Mouse (Mus musculus): ENCODE measurements around the gene Tmem269. TPM values are rescaled to one million over a fixed set of nuclear protein-coding genes. Genes with fewer than 3 reads are reported as not detected.

Tmem269 gene
- polyA plus RNA-seq, 1 experiment from 2014 or later: 0.20 TPM

GRCm38 (mm10) chr4:119189864-119190263, 28.2 kb downstream of the Tmem269 start, which contains the start of gene Ermap:
Ermap (minus strand) TSS chr4:119190011.
- Histone ChIP-seq H3K27ac (ENCODE audit: low read depth, low read length) (no peak within 1 kb of the TSS), H3K36me3 (ENCODE audit: control insufficient read depth, insufficient read depth, low read length) (no peaks in the 10 kb centered on the region), H3K4me2 (ENCODE audit: low read length) (no peak within 1 kb of the TSS), H3K9ac (ENCODE audit: low read depth, low read length) (no peak within 1 kb of the TSS), H3K4me3 (ENCODE audit: low read length) (no peak within 1 kb of the TSS), H3K27me3 (replicated peaks; ENCODE audit: control insufficient read depth, insufficient read depth, low read length) (no peaks in the 10 kb centered on the region), H3K4me1 (ENCODE audit: control insufficient read depth, insufficient read depth, low read depth, low read length) (no peaks in the 10 kb centered on the region), H3K9me3 (ENCODE audit: control insufficient read depth, low read length) (no peaks in the 10 kb centered on the region)
- no peak for ATAC-seq
- 56% methylated on average over 6 of the region's 6 CpGs for WGBS

GRCm38 (mm10) chr4:119189392-119189791, 28.6 kb downstream of the Tmem269 start:
- no peak overlapping the region for H3K4me3 ChIP-seq (ENCODE audit: low read length)
- no peaks in the 10 kb centered on the region for H3K4me1 ChIP-seq (ENCODE audit: control insufficient read depth, insufficient read depth, low read depth, low read length)
- no peak for ATAC-seq
- H3K9ac ChIP-seq (ENCODE audit: low read depth, low read length): no peak overlapping the region
- no peaks in the 10 kb centered on the region for H3K9me3 ChIP-seq (ENCODE audit: control insufficient read depth, low read length)
- H3K27me3 ChIP-seq (replicated peaks; ENCODE audit: control insufficient read depth, insufficient read depth, low read length): no peaks in the 10 kb centered on the region
- no peaks in the 10 kb centered on the region for H3K36me3 ChIP-seq (ENCODE audit: control insufficient read depth, insufficient read depth, low read length)
- H3K4me2 ChIP-seq (ENCODE audit: low read length): no peak overlapping the region
- 37% methylated on average over 6 of the region's 6 CpGs for WGBS
- H3K27ac ChIP-seq (ENCODE audit: low read depth, low read length): no peak overlapping the region

DNA sequence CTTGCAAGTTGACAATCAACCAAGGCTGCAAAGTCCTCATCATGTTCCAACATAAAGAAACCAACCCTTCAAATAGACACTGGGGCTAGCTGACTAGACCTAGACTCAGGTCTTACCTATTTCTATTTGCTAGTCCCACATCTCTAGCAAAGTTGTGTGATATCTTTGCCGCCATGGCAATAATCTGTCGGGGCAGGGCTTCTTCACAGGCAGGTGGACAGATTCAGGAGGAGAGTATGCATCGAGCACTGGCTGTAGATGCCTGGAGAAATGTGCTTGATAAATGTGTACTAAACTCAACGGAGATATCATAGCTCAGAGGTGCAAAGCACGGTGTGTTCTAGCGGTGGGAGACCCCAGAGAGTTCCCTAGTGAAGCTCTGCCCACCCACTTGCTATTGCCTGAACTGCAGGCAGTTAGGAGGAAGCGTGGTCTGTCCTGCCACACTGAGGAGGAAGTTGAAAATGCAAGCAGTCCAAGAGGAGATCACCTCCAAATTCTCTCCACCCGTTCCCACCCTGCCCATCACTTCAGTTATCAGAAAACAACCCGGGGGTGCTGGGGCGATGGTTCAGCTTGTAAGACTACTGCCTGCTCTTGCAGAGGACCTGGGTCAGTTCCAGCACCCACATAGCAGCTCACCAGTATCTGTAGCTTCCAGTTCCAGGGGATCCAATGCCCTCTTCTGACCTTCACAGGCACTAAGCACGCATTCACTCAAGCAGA, 29.8 kb downstream of the Tmem269 start:
- WGBS: 55% methylated on average over 11 of the region's 11 CpGs
- no peaks in the 10 kb centered on the region for H3K4me1 ChIP-seq (ENCODE audit: control insufficient read depth, insufficient read depth, low read depth, low read length)
- no peak overlapping the region for H3K27ac ChIP-seq (ENCODE audit: low read depth, low read length)
- ATAC-seq: peak; percentile 50; the same call in 1 of the 2 replicates
- H3K36me3 ChIP-seq (ENCODE audit: control insufficient read depth, insufficient read depth, low read length): no peaks in the 10 kb centered on the region
- H3K9ac ChIP-seq (ENCODE audit: low read depth, low read length): no peak overlapping the region
- no peak overlapping the region for H3K4me2 ChIP-seq (ENCODE audit: low read length)
- H3K4me3 ChIP-seq (ENCODE audit: low read length): no peak overlapping the region
- H3K27me3 ChIP-seq (replicated peaks; ENCODE audit: control insufficient read depth, insufficient read depth, low read length): no peaks in the 10 kb centered on the region
- H3K9me3 ChIP-seq (ENCODE audit: control insufficient read depth, low read length): no peaks in the 10 kb centered on the region

- Histone ChIP-seq H3K9ac (ENCODE audit: low read depth, low read length) (no peak overlapping the region), H3K36me3 (ENCODE audit: control insufficient read depth, insufficient read depth, low read length) (no peaks in the 10 kb centered on the region), H3K27ac (ENCODE audit: low read depth, low read length) (no peak overlapping the region), H3K4me2 (ENCODE audit: low read length) (no peak overlapping the region), H3K4me1 (ENCODE audit: control insufficient read depth, insufficient read depth, low read depth, low read length) (no peaks in the 10 kb centered on the region), H3K9me3 (ENCODE audit: control insufficient read depth, low read length) (no peaks in the 10 kb centered on the region), H3K4me3 (ENCODE audit: low read length) (no peak overlapping the region), H3K27me3 (replicated peaks; ENCODE audit: control insufficient read depth, insufficient read depth, low read length) (no peaks in the 10 kb centered on the region)
- ATAC-seq: no peak
- 85% methylated on average over 4 of the region's 4 CpGs for WGBS
Measured at GRCm38 (mm10) chr4:119185771-119186170, 32.2 kb downstream of the Tmem269 start.

- ATAC-seq: 0 out of 2 replicates have a peak, but pooled peaks have one; percentile 53
- no peaks in the 10 kb centered on the region for H3K27me3 ChIP-seq (replicated peaks; ENCODE audit: control insufficient read depth, insufficient read depth, low read length)
- 33% methylated on average over 1 of the region's 1 CpGs for WGBS
- H3K9ac ChIP-seq (ENCODE audit: low read depth, low read length): no peak overlapping the region
- H3K27ac ChIP-seq (ENCODE audit: low read depth, low read length): no peak overlapping the region
- no peaks in the 10 kb centered on the region for H3K4me1 ChIP-seq (ENCODE audit: control insufficient read depth, insufficient read depth, low read depth, low read length)
- H3K36me3 ChIP-seq (ENCODE audit: control insufficient read depth, insufficient read depth, low read length): no peaks in the 10 kb centered on the region
- H3K9me3 ChIP-seq (ENCODE audit: control insufficient read depth, low read length): no peaks in the 10 kb centered on the region
- no peak overlapping the region for H3K4me2 ChIP-seq (ENCODE audit: low read length)
- no peak overlapping the region for H3K4me3 ChIP-seq (ENCODE audit: low read length)
Measured at GRCm38 (mm10) chr4:119183525-119183924, 34.5 kb downstream of the Tmem269 start.

DNA sequence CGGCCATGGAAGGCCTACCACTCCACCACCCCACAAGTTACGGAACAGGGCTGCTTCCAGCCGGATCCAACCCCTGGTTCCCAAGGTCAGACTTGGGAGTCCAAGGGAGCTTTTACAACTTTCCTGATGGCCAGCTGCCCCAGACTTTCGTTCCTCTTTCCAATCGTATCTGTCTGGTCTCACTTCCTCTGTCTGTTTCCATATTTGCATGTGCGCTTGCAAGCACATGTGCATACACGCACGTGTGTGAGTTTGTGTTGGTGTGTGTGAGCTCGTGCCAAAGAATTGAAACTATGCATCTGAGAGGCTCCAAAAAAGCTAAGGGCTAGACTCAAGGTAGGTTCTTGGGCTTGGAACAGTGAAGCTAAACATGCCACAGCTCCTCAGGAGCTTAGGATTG, 36.6 kb downstream of the Tmem269 start:
- ATAC-seq: no peak
- 92% methylated on average over 9 of the region's 9 CpGs for WGBS
- H3K4me3 ChIP-seq (ENCODE audit: low read length): no peak overlapping the region

GRCm38 (mm10) chr4:119180133-119180707, 37.8 kb downstream of the Tmem269 start:
- Histone ChIP-seq H3K27me3 (replicated peaks; ENCODE audit: control insufficient read depth, insufficient read depth, low read length) (no peaks in the 10 kb centered on the region), H3K9ac (ENCODE audit: low read depth, low read length) (no peak overlapping the region), H3K36me3 (ENCODE audit: control insufficient read depth, insufficient read depth, low read length) (no peaks in the 10 kb centered on the region), H3K4me3 (ENCODE audit: low read length) (no peak overlapping the region), H3K4me2 (ENCODE audit: low read length) (no peak overlapping the region), H3K4me1 (ENCODE audit: control insufficient read depth, insufficient read depth, low read depth, low read length) (no peaks in the 10 kb centered on the region), H3K9me3 (ENCODE audit: control insufficient read depth, low read length) (no peaks in the 10 kb centered on the region), H3K27ac (ENCODE audit: low read depth, low read length) (no peak overlapping the region)
- 53% methylated on average over 4 of the region's 4 CpGs for WGBS
- no peak for ATAC-seq

More for the DNA sequence above, 36.6 kb downstream of the Tmem269 start:
- Histone ChIP-seq H3K9ac (ENCODE audit: low read depth, low read length) (no peak overlapping the region), H3K27me3 (replicated peaks; ENCODE audit: control insufficient read depth, insufficient read depth, low read length) (no peaks in the 10 kb centered on the region), H3K4me1 (ENCODE audit: control insufficient read depth, insufficient read depth, low read depth, low read length) (no peaks in the 10 kb centered on the region), H3K36me3 (ENCODE audit: control insufficient read depth, insufficient read depth, low read length) (no peaks in the 10 kb centered on the region), H3K4me2 (ENCODE audit: low read length) (no peak overlapping the region), H3K27ac (ENCODE audit: low read depth, low read length) (no peak overlapping the region), H3K9me3 (ENCODE audit: control insufficient read depth, low read length) (no peaks in the 10 kb centered on the region)

GRCm38 (mm10) chr4:119178331-119178730, 39.7 kb downstream of the Tmem269 start:
- WGBS: 78% methylated on average over 18 of the region's 18 CpGs
- Histone ChIP-seq H3K4me2 (ENCODE audit: low read length) (no peak overlapping the region), H3K4me3 (ENCODE audit: low read length) (no peak overlapping the region), H3K36me3 (ENCODE audit: control insufficient read depth, insufficient read depth, low read length) (no peaks in the 10 kb centered on the region), H3K9me3 (ENCODE audit: control insufficient read depth, low read length) (no peaks in the 10 kb centered on the region), H3K4me1 (ENCODE audit: control insufficient read depth, insufficient read depth, low read depth, low read length) (peaks cover 5% of the 10 kb centered on the region), H3K9ac (ENCODE audit: low read depth, low read length) (no peak overlapping the region), H3K27ac (ENCODE audit: low read depth, low read length) (no peak overlapping the region), H3K27me3 (replicated peaks; ENCODE audit: control insufficient read depth, insufficient read depth, low read length) (no peaks in the 10 kb centered on the region)
- no peak for ATAC-seq

DNA sequence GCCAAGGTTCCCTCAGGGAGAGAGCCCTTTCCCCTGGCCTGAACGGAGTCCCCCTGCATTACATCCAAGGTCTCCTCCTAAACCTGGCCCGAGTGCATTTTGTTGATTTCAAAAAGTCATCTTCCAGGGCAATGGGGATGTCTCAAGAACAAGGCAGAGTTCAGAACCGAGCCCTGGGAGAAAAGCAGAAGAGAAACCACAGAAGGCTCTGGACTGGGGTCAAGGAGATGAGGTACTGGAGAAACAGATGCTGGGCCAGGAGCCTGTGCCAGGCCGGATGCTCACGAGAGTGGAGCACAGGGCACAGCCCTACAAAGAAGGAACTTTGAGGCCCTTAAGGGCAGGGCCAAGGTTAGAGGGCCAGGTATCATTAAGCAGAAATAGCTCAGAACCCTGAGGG, 40.3 kb downstream of the Tmem269 start:
- no peaks in the 10 kb centered on the region for H3K36me3 ChIP-seq (ENCODE audit: control insufficient read depth, insufficient read depth, low read length)
- ATAC-seq: no peak
- WGBS: 78% methylated on average over 5 of the region's 5 CpGs
- no peak overlapping the region for H3K9ac ChIP-seq (ENCODE audit: low read depth, low read length)
- H3K9me3 ChIP-seq (ENCODE audit: control insufficient read depth, low read length): no peaks in the 10 kb centered on the region
- H3K4me1 ChIP-seq (ENCODE audit: control insufficient read depth, insufficient read depth, low read depth, low read length): peaks cover 11% of the 10 kb centered on the region
- no peak overlapping the region for H3K27ac ChIP-seq (ENCODE audit: low read depth, low read length)
- no peak overlapping the region for H3K4me3 ChIP-seq (ENCODE audit: low read length)
- H3K27me3 ChIP-seq (replicated peaks; ENCODE audit: control insufficient read depth, insufficient read depth, low read length): no peaks in the 10 kb centered on the region
- no peak overlapping the region for H3K4me2 ChIP-seq (ENCODE audit: low read length)
